Mouse (Mus musculus) spleen, adult 2 months (tissue): ENCODE measurements at regions not wholly inside any gene's neighbourhood (a gene's known extent, or its start where the extent isn't known, plus 50 kb on each side); places are given as distances from the start of the nearest gene placed in this dataset.

Source experiments
- CTCF ChIP-seq: fragments of 200-500 bp; IDR thresholded peaks from 2 replicates; pipeline ENCODE4 v1.5.1; 2011; ENCODE audit warnings: mild to moderate bottlenecking, inconsistent platforms; ENCODE audit not compliant: insufficient read depth, insufficient read length, insufficient replicate concordance; ENCODE audit errors: extremely low read depth
- POLR2A ChIP-seq: fragments of 200-500 bp; IDR thresholded peaks from 2 replicates; pipeline ENCODE4 v1.6.1; 2011; ENCODE audit warnings: low read depth, low read length, inconsistent platforms

- TF ChIP-seq CTCF (no peak), POLR2A (no peak)
Measured at GRCm38 (mm10) chr8:109085134-109085533, 408.7 kb upstream of the Pmfbp1 start.
